Mouse (Mus musculus): ENCODE data around the gene Sema3b. TPM values are rescaled to one million over a fixed set of nuclear protein-coding genes. Genes with fewer than 3 reads are reported as not detected.
A peak's percentile ranks its signal among the peaks of the same experiment; 100 is the strongest.

The Sema3b gene
- polyA plus RNA-seq, 1 experiment from 2014 or later, result 18.3 TPM

- DNase-seq (ENCODE audit: low spot score), result no peak
- no peaks in the 10 kb centered on the region for H3K9me3 ChIP-seq (ENCODE audit: control insufficient read depth, low read length)
- H3K9ac ChIP-seq (ENCODE audit: low read length), result no peak overlapping the region
- 87% methylated on average over 11 of the region's 11 CpGs for WGBS
- H3K27me3 ChIP-seq (replicated peaks; ENCODE audit: control insufficient read depth, insufficient read depth, low read length), result no peaks in the 10 kb centered on the region
- H3K4me1 ChIP-seq (replicated peaks; ENCODE audit: control insufficient read depth, insufficient read depth, low read length), result no peaks in the 10 kb centered on the region
- peaks cover 32% of the 10 kb centered on the region for H3K36me3 ChIP-seq (ENCODE audit: control insufficient read depth, insufficient read depth, low read length)
- no peak overlapping the region for H3K4me3 ChIP-seq (ENCODE audit: low read depth, low read length)
- H3K27ac ChIP-seq (ENCODE audit: low read depth), result no peak overlapping the region
- H3K4me2 ChIP-seq (ENCODE audit: low read length), result no peak overlapping the region
- no peak for ATAC-seq (replicated peaks; ENCODE audit: low FRiP score, low TSS enrichment, low read depth)
Measured at GRCm38 (mm10) chr9:107596619-107597569, 12.1 kb downstream of the Sema3b start.

DNA sequence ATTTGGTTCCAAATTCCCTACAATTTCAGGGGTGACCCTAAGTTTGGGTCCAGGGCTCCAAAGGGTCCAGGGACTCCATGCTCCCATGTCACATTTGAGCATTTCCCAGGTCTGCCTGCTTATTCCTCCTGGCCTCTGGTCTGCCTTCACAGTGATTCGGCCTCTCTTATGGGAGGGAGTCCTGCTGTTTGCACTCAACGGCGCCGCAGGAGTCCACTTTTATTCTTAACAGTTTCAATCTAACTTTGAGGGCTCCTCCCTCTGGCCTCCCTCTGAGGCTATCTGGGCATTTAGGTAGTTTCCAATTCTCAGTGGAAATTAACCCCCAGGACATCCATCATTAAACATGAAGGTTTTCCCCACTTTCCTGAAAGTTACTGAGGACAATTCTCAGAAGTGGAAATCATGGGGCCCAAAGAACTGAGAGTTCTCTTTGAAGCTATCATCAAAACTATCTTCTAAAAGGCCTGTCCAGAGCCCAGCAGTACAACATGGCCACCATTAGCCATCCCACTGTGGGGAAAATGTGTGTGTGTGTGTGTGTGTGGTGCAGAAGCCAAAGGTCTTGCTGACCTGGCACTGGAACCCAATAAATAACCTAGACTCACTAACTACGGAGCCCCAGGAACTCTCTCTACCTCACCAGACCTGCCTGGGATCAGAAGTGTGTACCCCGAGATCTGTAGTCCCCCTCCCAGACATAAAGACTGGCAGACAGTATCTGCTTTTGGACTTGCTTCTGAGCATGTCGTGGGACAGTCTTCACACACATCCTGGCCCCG lies 14.6 kb downstream of the Sema3b start:
- no peak overlapping the region for H3K4me2 ChIP-seq (ENCODE audit: low read length)
- H3K36me3 ChIP-seq (ENCODE audit: control insufficient read depth, insufficient read depth, low read length), result peaks cover 56% of the 10 kb centered on the region
- H3K9me3 ChIP-seq (ENCODE audit: control insufficient read depth, low read length), result no peaks in the 10 kb centered on the region
- WGBS, result 75% methylated on average over 8 of the region's 8 CpGs
- no peaks in the 10 kb centered on the region for H3K4me1 ChIP-seq (replicated peaks; ENCODE audit: control insufficient read depth, insufficient read depth, low read length)
- H3K27ac ChIP-seq (ENCODE audit: low read depth), result no peak overlapping the region
- H3K4me3 ChIP-seq (ENCODE audit: low read depth, low read length), result no peak overlapping the region
- H3K9ac ChIP-seq (ENCODE audit: low read length), result no peak overlapping the region
- DNase-seq (ENCODE audit: low spot score) (no peak), ATAC-seq (replicated peaks; ENCODE audit: low FRiP score, low TSS enrichment, low read depth) (no peak)
- no peaks in the 10 kb centered on the region for H3K27me3 ChIP-seq (replicated peaks; ENCODE audit: control insufficient read depth, insufficient read depth, low read length)

DNA sequence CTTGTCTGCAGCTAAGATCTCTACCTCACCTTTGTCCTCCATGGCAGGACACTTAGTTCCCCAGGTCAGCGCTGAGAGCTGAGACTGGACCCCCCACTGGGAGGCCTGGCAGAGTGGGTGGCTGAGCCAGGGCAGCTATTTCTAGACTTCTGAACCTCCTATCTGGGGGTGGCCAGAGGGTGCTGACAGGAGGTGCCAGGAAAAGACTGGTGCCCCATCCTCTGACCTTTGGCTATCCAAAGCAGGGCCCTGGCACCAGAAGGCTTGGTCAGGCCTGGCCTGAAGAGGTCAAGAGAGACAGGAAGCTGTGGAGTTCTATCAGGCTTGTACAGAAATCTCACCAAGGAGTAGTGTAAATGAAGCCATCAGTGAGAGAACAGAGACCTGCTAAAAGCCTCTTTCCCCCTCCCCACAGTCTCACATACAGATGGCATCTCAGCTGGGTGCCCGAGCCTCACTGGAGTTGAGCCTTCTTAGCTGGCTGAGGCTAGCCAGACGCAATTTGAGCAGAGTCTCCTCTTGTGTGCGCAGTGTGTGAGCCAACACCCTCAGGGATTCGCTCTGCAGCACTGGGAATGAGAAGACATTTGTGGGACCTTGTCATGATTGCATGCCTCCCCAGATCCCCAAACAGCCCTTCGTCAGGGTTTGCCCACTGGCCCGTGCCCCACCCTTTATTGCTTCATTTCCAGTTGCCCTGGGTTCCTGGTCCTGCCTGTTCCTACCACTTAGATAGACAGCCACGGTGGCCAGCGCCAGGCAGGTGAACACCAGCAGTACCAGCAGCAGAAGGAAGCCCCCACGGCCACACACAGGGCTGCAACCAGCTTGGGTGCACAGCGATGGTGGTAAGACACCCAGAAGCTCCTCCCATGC lies 15.7 kb downstream of the Sema3b start:
- no peak for DNase-seq (ENCODE audit: low spot score)
- H3K4me3 ChIP-seq (ENCODE audit: low read depth, low read length), result no peak overlapping the region
- 86% methylated on average over 11 of the region's 11 CpGs for WGBS

GRCm38 (mm10) chr9:107590773-107591060 lies 18.3 kb downstream of the Sema3b start:
- 93% methylated on average over 6 of the region's 6 CpGs for WGBS
- H3K4me2 ChIP-seq (ENCODE audit: low read length), result no peak overlapping the region
- no peak overlapping the region for H3K27ac ChIP-seq (ENCODE audit: low read depth)
- DNase-seq (ENCODE audit: low spot score), result no peak
- peaks cover 56% of the 10 kb centered on the region for H3K36me3 ChIP-seq (ENCODE audit: control insufficient read depth, insufficient read depth, low read length)
- H3K9ac ChIP-seq (ENCODE audit: low read length), result no peak overlapping the region
- no peak overlapping the region for H3K4me3 ChIP-seq (ENCODE audit: low read depth, low read length)
- H3K9me3 ChIP-seq (ENCODE audit: control insufficient read depth, low read length), result no peaks in the 10 kb centered on the region
- no peak for ATAC-seq (replicated peaks; ENCODE audit: low FRiP score, low TSS enrichment, low read depth)
- H3K27me3 ChIP-seq (replicated peaks; ENCODE audit: control insufficient read depth, insufficient read depth, low read length), result no peaks in the 10 kb centered on the region
- peaks cover 11% of the 10 kb centered on the region for H3K4me1 ChIP-seq (replicated peaks; ENCODE audit: control insufficient read depth, insufficient read depth, low read length)

More for the DNA sequence above, 15.7 kb downstream of the Sema3b start:
- Histone ChIP-seq H3K27ac (ENCODE audit: low read depth) (no peak overlapping the region), H3K4me1 (replicated peaks; ENCODE audit: control insufficient read depth, insufficient read depth, low read length) (peaks cover 7% of the 10 kb centered on the region), H3K9ac (ENCODE audit: low read length) (no peak overlapping the region), H3K27me3 (replicated peaks; ENCODE audit: control insufficient read depth, insufficient read depth, low read length) (no peaks in the 10 kb centered on the region), H3K36me3 (ENCODE audit: control insufficient read depth, insufficient read depth, low read length) (peaks cover 56% of the 10 kb centered on the region), H3K4me2 (ENCODE audit: low read length) (no peak overlapping the region), H3K9me3 (ENCODE audit: control insufficient read depth, low read length) (no peaks in the 10 kb centered on the region)
- no peak for ATAC-seq (replicated peaks; ENCODE audit: low FRiP score, low TSS enrichment, low read depth)

- no peak overlapping the region for H3K4me2 ChIP-seq (ENCODE audit: low read length)
- peaks cover 56% of the 10 kb centered on the region for H3K36me3 ChIP-seq (ENCODE audit: control insufficient read depth, insufficient read depth, low read length)
- ATAC-seq (replicated peaks; ENCODE audit: low FRiP score, low TSS enrichment, low read depth), result no peak
- no peaks in the 10 kb centered on the region for H3K27me3 ChIP-seq (replicated peaks; ENCODE audit: control insufficient read depth, insufficient read depth, low read length)
- no peak overlapping the region for H3K9ac ChIP-seq (ENCODE audit: low read length)
- no peak overlapping the region for H3K4me3 ChIP-seq (ENCODE audit: low read depth, low read length)
- peak; percentile 54 for DNase-seq (ENCODE audit: low spot score)
- no peak overlapping the region for H3K27ac ChIP-seq (ENCODE audit: low read depth)
- 90% methylated on average over 25 of the region's 25 CpGs for WGBS
- H3K9me3 ChIP-seq (ENCODE audit: control insufficient read depth, low read length), result no peaks in the 10 kb centered on the region
- peaks cover 11% of the 10 kb centered on the region for H3K4me1 ChIP-seq (replicated peaks; ENCODE audit: control insufficient read depth, insufficient read depth, low read length)
Measured at GRCm38 (mm10) chr9:107590058-107590772, 18.8 kb downstream of the Sema3b start.

DNA sequence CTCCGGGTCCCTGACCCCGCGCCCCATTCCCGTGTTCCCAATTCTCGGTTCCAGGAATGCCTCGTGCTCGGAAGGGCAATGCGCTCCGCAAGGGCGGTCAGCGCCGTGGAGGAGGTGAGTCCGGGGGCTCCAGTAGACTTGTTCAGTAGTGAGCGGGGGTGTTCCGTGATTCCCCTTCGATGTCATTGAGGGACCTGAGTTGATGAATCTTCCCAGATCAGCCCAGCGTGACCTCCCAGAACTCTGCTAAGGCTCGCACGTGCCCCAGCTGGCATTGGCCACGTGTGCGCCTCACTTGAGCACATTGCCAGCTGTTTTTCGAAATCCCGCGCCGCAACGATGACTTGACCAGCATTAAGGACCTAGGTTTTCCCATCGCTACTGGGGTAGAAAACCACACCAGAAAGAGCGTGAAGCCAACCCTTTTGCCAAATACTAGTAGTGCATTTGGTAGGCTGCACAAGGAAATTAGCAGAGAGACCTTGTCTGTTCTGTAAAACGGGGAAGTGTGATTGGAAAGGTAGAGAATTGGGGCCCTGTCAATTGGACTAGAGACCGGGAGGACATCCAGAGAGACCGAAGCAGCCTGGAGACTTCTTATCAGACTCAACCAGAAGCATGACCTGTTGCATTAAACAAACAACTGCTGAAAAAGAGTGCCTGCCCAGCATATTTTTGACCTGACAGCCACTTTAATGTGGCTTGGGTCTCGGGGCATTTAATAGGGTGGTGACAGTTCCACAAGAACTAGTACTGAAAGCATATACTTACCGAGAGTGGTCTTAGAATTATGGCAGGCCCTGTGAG lies 21.0 kb downstream of the Sema3b start:
- Histone ChIP-seq H3K4me1 (replicated peaks; ENCODE audit: control insufficient read depth, insufficient read depth, low read length) (peaks cover 11% of the 10 kb centered on the region), H3K9me3 (ENCODE audit: control insufficient read depth, low read length) (no peaks in the 10 kb centered on the region), H3K36me3 (ENCODE audit: control insufficient read depth, insufficient read depth, low read length) (peaks cover 39% of the 10 kb centered on the region), H3K27ac (ENCODE audit: low read depth) (no peak overlapping the region), H3K27me3 (replicated peaks; ENCODE audit: control insufficient read depth, insufficient read depth, low read length) (no peaks in the 10 kb centered on the region), H3K4me3 (ENCODE audit: low read depth, low read length) (peak overlapping the region; percentile 77), H3K4me2 (ENCODE audit: low read length) (peak overlapping the region; percentile 89), H3K9ac (ENCODE audit: low read length) (peak overlapping the region; percentile 65)
- 3% methylated on average over 33 of the region's 33 CpGs for WGBS
- DNase-seq (ENCODE audit: low spot score), result no peak
- ATAC-seq (replicated peaks; ENCODE audit: low FRiP score, low TSS enrichment, low read depth), result no peak; the same call in 1 of the 2 replicates

- ATAC-seq (replicated peaks; ENCODE audit: low FRiP score, low TSS enrichment, low read depth) (peak; percentile 97), DNase-seq (ENCODE audit: low spot score) (peak; percentile 94)
- H3K9ac ChIP-seq (ENCODE audit: low read length), result peak within 1 kb of the TSS; percentile 65
- peak within 1 kb of the TSS; percentile 89 for H3K4me2 ChIP-seq (ENCODE audit: low read length)
- H3K36me3 ChIP-seq (ENCODE audit: control insufficient read depth, insufficient read depth, low read length), result peaks cover 34% of the 10 kb centered on the region
- no peak within 1 kb of the TSS; the same call in 1 of the 2 replicates for H3K27ac ChIP-seq (ENCODE audit: low read depth)
- 14% methylated on average over 46 of the region's 46 CpGs for WGBS
- no peaks in the 10 kb centered on the region for H3K9me3 ChIP-seq (ENCODE audit: control insufficient read depth, low read length)
- peak within 1 kb of the TSS; percentile 77 for H3K4me3 ChIP-seq (ENCODE audit: low read depth, low read length)
- H3K27me3 ChIP-seq (replicated peaks; ENCODE audit: control insufficient read depth, insufficient read depth, low read length), result no peaks in the 10 kb centered on the region
- H3K4me1 ChIP-seq (replicated peaks; ENCODE audit: control insufficient read depth, insufficient read depth, low read length), result peaks cover 11% of the 10 kb centered on the region
Measured at GRCm38 (mm10) chr9:107586974-107587832, 21.8 kb downstream of the Sema3b start, which contains the start of gene Ifrd2. Ifrd2 (plus strand) TSS chr9:107587642.

Data from intestine, embryonic 14.5 days (tissue).